In genomic region chr14:103937700-103938099, GRCm38 (mm10) we compare ENCODE assay signal across 20 mouse cellular contexts.
DNase-seq lines count a peak whose midpoint lies in the region; ATAC-seq and TF ChIP-seq lines count a peak whose summit lies in the region.
"Had no signal": no experiment of that assay in that cellular context is flagged by ENCODE, and none has a peak within 500 bp of the region (broad histone marks: within the 10 kb centered on the region; RNA-seq: fewer than 3 reads in every experiment).

No protein-coding gene starts in this region.

- no peak overlapping the region for H3K4me2 ChIP-seq in midbrain, embryonic 11.5 days
- no peak overlapping the region for H3K4me2 ChIP-seq in midbrain, embryonic 14.5 days (ENCODE audit: low read length)
- H3K4me2 ChIP-seq in kidney, embryonic 16.5 days (replicated peaks; ENCODE audit: low read depth, low read length), result no peak overlapping the region
- no peak overlapping the region for H3K4me2 ChIP-seq in stomach, postnatal 0 days (replicated peaks; ENCODE audit: low read depth)
- H3K4me2 ChIP-seq: embryonic facial prominence, embryonic 13.5 days; forebrain, embryonic 12.5 days; heart, embryonic 15.5 days; hindbrain, embryonic 14.5 days had no signal

- 93% methylated on average over 6 of the region's 6 CpGs for WGBS in midbrain, embryonic 11.5 days
- 92% methylated on average over 6 of the region's 6 CpGs for WGBS in midbrain, embryonic 14.5 days
- WGBS in kidney, embryonic 16.5 days, result 80% methylated on average over 6 of the region's 6 CpGs
- WGBS in stomach, postnatal 0 days, result 73% methylated on average over 6 of the region's 6 CpGs

- DNase-seq in midbrain, embryonic 11.5 days (ENCODE audit: low spot score, missing footprints), result peak; percentile 2
- DNase-seq in midbrain, embryonic 14.5 days, result no peak
- peak; percentile 79 to 86 for DNase-seq in kidney, postnatal 25 days
- DNase-seq in stomach, postnatal 0 days (ENCODE audit: low spot score), result no peak
- no peak for DNase-seq in adrenal gland, adult 2 months
- no peak for DNase-seq in layer of hippocampus, adult 18-20 months (ENCODE audit: low spot score in 2 of 2)
- DNase-seq in left cerebral cortex, postnatal 4 days, result no peak
- DNase-seq: adrenal gland, postnatal 25 days; cerebellum, adult 18-20 months; cerebellum, adult 9-11 months; cerebellum, postnatal 36 days; forebrain, postnatal 0 days; gastrocnemius, postnatal 36 days; heart, adult 11 months had no signal

- no peak overlapping the region for H3K9ac ChIP-seq in midbrain, embryonic 11.5 days (ENCODE audit: low read length)
- H3K9ac ChIP-seq in midbrain, embryonic 14.5 days (replicated peaks; ENCODE audit: low read length), result no peak overlapping the region
- H3K9ac ChIP-seq in kidney, embryonic 16.5 days (replicated peaks; ENCODE audit: low read length), result no peak overlapping the region
- no peak overlapping the region for H3K9ac ChIP-seq in stomach, postnatal 0 days (ENCODE audit: low read length)
- H3K9ac ChIP-seq: embryonic facial prominence, embryonic 13.5 days; forebrain, embryonic 12.5 days; forebrain, postnatal 0 days; heart, embryonic 15.5 days; hindbrain, embryonic 14.5 days had no signal

- TF ChIP-seq CTCF in stomach, postnatal 0 days (IDR thresholded peaks at IDR 0.05; ENCODE audit: low read depth), result no peak

- H3K4me3 ChIP-seq in midbrain, embryonic 11.5 days (ENCODE audit: low read depth, low read length), result no peak overlapping the region
- no peak overlapping the region for H3K4me3 ChIP-seq in midbrain, embryonic 14.5 days (replicated peaks; ENCODE audit: low read depth, low read length)
- no peak overlapping the region for H3K4me3 ChIP-seq in kidney, embryonic 16.5 days (ENCODE audit: low read length)
- no peak overlapping the region for H3K4me3 ChIP-seq in stomach, postnatal 0 days (ENCODE audit: low read depth, low read length)
- H3K4me3 ChIP-seq: embryonic facial prominence, embryonic 13.5 days; forebrain, embryonic 12.5 days; heart, embryonic 15.5 days; hindbrain, embryonic 10.5 days had no signal

- no peaks in the 10 kb centered on the region for H3K9me3 ChIP-seq in midbrain, embryonic 11.5 days (ENCODE audit: control insufficient read depth, low read length)
- H3K9me3 ChIP-seq in midbrain, embryonic 14.5 days (ENCODE audit: control insufficient read depth, low read length), result no peaks in the 10 kb centered on the region
- no peaks in the 10 kb centered on the region for H3K9me3 ChIP-seq in kidney, embryonic 16.5 days (ENCODE audit: low read length)
- no peaks in the 10 kb centered on the region for H3K9me3 ChIP-seq in stomach, postnatal 0 days (ENCODE audit: control insufficient read depth, low read length)
- H3K9me3 ChIP-seq: embryonic facial prominence, embryonic 13.5 days; forebrain, embryonic 12.5 days; heart, embryonic 15.5 days; hindbrain, embryonic 10.5 days had no signal

- intact Hi-C loops in left cerebral cortex, postnatal 4 days (cut with DNase I), result no loop called here

- TF ChIP-seq EP300 in stomach, postnatal 0 days (optimal IDR thresholded peaks at IDR 0.05), result no peak

- no peaks in the 10 kb centered on the region for H3K27me3 ChIP-seq in midbrain, embryonic 11.5 days (ENCODE audit: control insufficient read depth, insufficient read depth, low read length)
- H3K27me3 ChIP-seq in midbrain, embryonic 14.5 days (ENCODE audit: control insufficient read depth, insufficient read depth, low read length), result no peaks in the 10 kb centered on the region
- no peaks in the 10 kb centered on the region for H3K27me3 ChIP-seq in kidney, embryonic 16.5 days (ENCODE audit: insufficient read depth, low read length)
- H3K27me3 ChIP-seq in stomach, postnatal 0 days (ENCODE audit: control insufficient read depth, insufficient read depth, low read length), result no peaks in the 10 kb centered on the region
- H3K27me3 ChIP-seq: embryonic facial prominence, embryonic 13.5 days; forebrain, embryonic 12.5 days; heart, embryonic 15.5 days had no signal

- peaks cover 3% of the 10 kb centered on the region for H3K4me1 ChIP-seq in midbrain, embryonic 11.5 days (ENCODE audit: control insufficient read depth, insufficient read depth, low read length)
- H3K4me1 ChIP-seq in midbrain, embryonic 14.5 days (ENCODE audit: control insufficient read depth, insufficient read depth, low read length), result no peaks in the 10 kb centered on the region
- H3K4me1 ChIP-seq in kidney, embryonic 16.5 days (ENCODE audit: insufficient read depth, low read length), result 0 out of 2 replicates have a peak, but pooled peaks cover 3% of the 10 kb centered on the region
- H3K4me1 ChIP-seq in stomach, postnatal 0 days (replicated peaks; ENCODE audit: control insufficient read depth, insufficient read depth), result no peaks in the 10 kb centered on the region
- H3K4me1 ChIP-seq: embryonic facial prominence, embryonic 13.5 days; heart, embryonic 15.5 days had no signal

- no peak overlapping the region for H3K27ac ChIP-seq in midbrain, embryonic 11.5 days (ENCODE audit: low read depth, low read length)
- no peak overlapping the region for H3K27ac ChIP-seq in midbrain, embryonic 14.5 days (replicated peaks; ENCODE audit: low read depth, low read length)
- no peak overlapping the region for H3K27ac ChIP-seq in kidney, embryonic 16.5 days (ENCODE audit: low read length)
- no peak overlapping the region for H3K27ac ChIP-seq in stomach, postnatal 0 days (replicated peaks)
- H3K27ac ChIP-seq: embryonic facial prominence, embryonic 13.5 days; forebrain, embryonic 12.5 days; heart, embryonic 15.5 days; hindbrain, embryonic 10.5 days; hindbrain, embryonic 14.5 days had no signal

- no peaks in the 10 kb centered on the region for H3K36me3 ChIP-seq in midbrain, embryonic 11.5 days (ENCODE audit: control insufficient read depth, insufficient read depth, low read length)
- H3K36me3 ChIP-seq in midbrain, embryonic 14.5 days (ENCODE audit: control insufficient read depth, insufficient read depth, low read length), result no peaks in the 10 kb centered on the region
- H3K36me3 ChIP-seq in kidney, embryonic 16.5 days (ENCODE audit: insufficient read depth, low read length), result no peaks in the 10 kb centered on the region
- H3K36me3 ChIP-seq in stomach, postnatal 0 days (ENCODE audit: control insufficient read depth, insufficient read depth, low read length), result no peaks in the 10 kb centered on the region
- H3K36me3 ChIP-seq: embryonic facial prominence, embryonic 13.5 days; forebrain, embryonic 12.5 days; heart, embryonic 15.5 days; hindbrain, embryonic 10.5 days had no signal

- no peak for ATAC-seq in midbrain, embryonic 11.5 days (ENCODE audit: low FRiP score)
- ATAC-seq in midbrain, embryonic 14.5 days (ENCODE audit: low FRiP score, low TSS enrichment), result no peak
- peak; percentile 75; the same call in 1 of the 2 replicates for ATAC-seq in kidney, embryonic 16.5 days (ENCODE audit: low FRiP score, low TSS enrichment)
- 0 out of 2 replicates have a peak, but pooled peaks have one; percentile 29 for ATAC-seq in stomach, postnatal 0 days (ENCODE audit: low FRiP score, low TSS enrichment)
- ATAC-seq: forebrain, postnatal 0 days had no signal

Comparison
In these comparisons a context has a peak if more than half of its experiments do, and no peak if none do; other contexts are left out.
1. DNase-seq: peak in midbrain, embryonic 11.5 days (single experiment) and kidney, postnatal 25 days (2 of 2); none in midbrain, embryonic 14.5 days (single experiment), stomach, postnatal 0 days (single experiment), adrenal gland, adult 2 months (single experiment), layer of hippocampus, adult 18-20 months (0 of 2) and left cerebral cortex, postnatal 4 days (single experiment).
2. ATAC-seq: peak in kidney, embryonic 16.5 days (single experiment) and stomach, postnatal 0 days (single experiment); none in midbrain, embryonic 11.5 days (single experiment) and midbrain, embryonic 14.5 days (single experiment).